In genomic region chr7:19503481-19504068, GRCm38 (mm10) we compare ENCODE assay signal across 9 mouse cellular contexts. TPM values are rescaled to one million over a fixed set of nuclear protein-coding genes. Genes with fewer than 3 reads are reported as not detected.
DNase-seq lines count a peak whose midpoint lies in the region; ATAC-seq and TF ChIP-seq lines count a peak whose summit lies in the region.
"Had no signal": no experiment of that assay in that cellular context is flagged by ENCODE, and none has a peak within 500 bp of the region (broad histone marks: within the 10 kb centered on the region; RNA-seq: fewer than 3 reads in every experiment).

No protein-coding gene starts in this region.

- H3K27me3 ChIP-seq in kidney, embryonic 14.5 days (ENCODE audit: control insufficient read depth, insufficient read depth, low read length) = no peaks in the 10 kb centered on the region
- no peaks in the 10 kb centered on the region for H3K27me3 ChIP-seq in E14TG2a.4 (ENCODE audit: insufficient read depth, low read length)
- H3K27me3 ChIP-seq in embryonic facial prominence, embryonic 14.5 days (replicated peaks; ENCODE audit: control insufficient read depth, insufficient read depth, low read length) = no peaks in the 10 kb centered on the region

- no peaks in the 10 kb centered on the region for H3K36me3 ChIP-seq in kidney, embryonic 14.5 days (ENCODE audit: control insufficient read depth, insufficient read depth, low read length)
- no peaks in the 10 kb centered on the region for H3K36me3 ChIP-seq in E14TG2a.4 (ENCODE audit: insufficient read depth, low read length)
- H3K36me3 ChIP-seq in embryonic facial prominence, embryonic 14.5 days (ENCODE audit: control insufficient read depth, insufficient read depth, low read length) = no peaks in the 10 kb centered on the region

- peak; percentile 87 for TF ChIP-seq CTCF in E14TG2a.4 (conservative IDR thresholded peaks at IDR 0.05; ENCODE audit: low read length)
- peak; percentile 80 for TF ChIP-seq CTCF in lung, adult 2 months (IDR thresholded peaks at IDR 0.05; ENCODE audit: insufficient read depth, low read length)

- TF ChIP-seq POLR2A in lung, adult 2 months (IDR thresholded peaks at IDR 0.05; ENCODE audit: borderline replicate concordance, extremely low read depth, low read depth, low read length) = no peak

- H3K4me2 ChIP-seq in kidney, embryonic 14.5 days (replicated peaks; ENCODE audit: low read depth, low read length) = no peak overlapping the region
- H3K4me2 ChIP-seq in embryonic facial prominence, embryonic 14.5 days (ENCODE audit: low read depth, low read length) = no peak overlapping the region

- peak; percentile 54 for DNase-seq in kidney, adult 9 months
- DNase-seq in adrenal gland, postnatal 10 days = peak; percentile 73
- DNase-seq in embryonic facial prominence, embryonic 14.5 days (ENCODE audit: low spot score) = peak; percentile 55
- DNase-seq in lung, adult 2 months = peak; percentile 52
- DNase-seq in urinary bladder, postnatal 36 days (ENCODE audit: low spot score in 2 of 2) = peak; percentile 45 to 57
- no peak for DNase-seq in layer of hippocampus, adult 8-10 months (ENCODE audit: low spot score in 2 of 2)

- no peak overlapping the region for H3K27ac ChIP-seq in kidney, embryonic 14.5 days (ENCODE audit: low read depth, low read length)
- H3K27ac ChIP-seq in embryonic facial prominence, embryonic 14.5 days (replicated peaks; ENCODE audit: low read depth, low read length) = no peak overlapping the region

- H3K4me1 ChIP-seq in kidney, embryonic 14.5 days (ENCODE audit: control insufficient read depth, insufficient read depth, low read length) = 0 out of 2 replicates have a peak, but pooled peaks cover 4% of the 10 kb centered on the region
- H3K4me1 ChIP-seq in E14TG2a.4 (replicated peaks; ENCODE audit: low read depth, low read length) = peaks cover 51% of the 10 kb centered on the region
- no peaks in the 10 kb centered on the region for H3K4me1 ChIP-seq in embryonic facial prominence, embryonic 14.5 days (ENCODE audit: control insufficient read depth, insufficient read depth, low read length)
- peaks cover 2% of the 10 kb centered on the region; the same call in 1 of the 2 replicates for H3K4me1 ChIP-seq in lung, adult 2 months (ENCODE audit: control insufficient read depth, insufficient read depth, low read length)

- WGBS in kidney, embryonic 14.5 days = 34% methylated on average over 5 of the region's 5 CpGs
- 37% methylated on average over 5 of the region's 5 CpGs for WGBS in embryonic facial prominence, embryonic 14.5 days
- WGBS in lung, adult 2 months = 33% methylated on average over 5 of the region's 5 CpGs

- no peak overlapping the region for H3K9ac ChIP-seq in kidney, embryonic 14.5 days (ENCODE audit: low read depth, low read length)
- H3K9ac ChIP-seq in embryonic facial prominence, embryonic 14.5 days (ENCODE audit: low read depth, low read length) = no peak overlapping the region; the same call in 1 of the 2 replicates

- H3K9me3 ChIP-seq in kidney, embryonic 14.5 days (ENCODE audit: control insufficient read depth, low read length) = no peaks in the 10 kb centered on the region
- H3K9me3 ChIP-seq in E14TG2a.4 (ENCODE audit: low read length) = no peaks in the 10 kb centered on the region
- H3K9me3 ChIP-seq in embryonic facial prominence, embryonic 14.5 days (ENCODE audit: control insufficient read depth, low read length) = no peaks in the 10 kb centered on the region

- ATAC-seq in kidney, embryonic 14.5 days (ENCODE audit: low FRiP score, low TSS enrichment) = no peak
- ATAC-seq in embryonic facial prominence, embryonic 14.5 days (ENCODE audit: low read depth) = no peak

- H3K4me3 ChIP-seq in kidney, embryonic 14.5 days (ENCODE audit: low read length) = no peak overlapping the region
- H3K4me3 ChIP-seq in E14TG2a.4 (replicated peaks; ENCODE audit: low read length) = no peak overlapping the region
- no peak overlapping the region for H3K4me3 ChIP-seq in embryonic facial prominence, embryonic 14.5 days (ENCODE audit: low read depth, low read length)
- H3K4me3 ChIP-seq in lung, adult 2 months (replicated peaks; ENCODE audit: extremely low read depth, low read depth, low read length) = no peak overlapping the region

RNA-seq across cellular contexts. Expression of gene Bloc1s3, which starts 4.6 kb away (rescaled TPM):
- polyA plus RNA-seq in kidney, embryonic 14.5 days (2014; fragmentation: Nextera tagmentation; extraction: Ambion mirVana) = 1.4 and 2.4 TPM in 2 replicates
- 1 to 10 TPM; 5.2 to 5.4 TPM for total RNA-seq in adrenal gland, postnatal 10 days (2021)
- polyA plus RNA-seq in embryonic facial prominence, embryonic 14.5 days (2014; fragmentation: Nextera tagmentation; extraction: Ambion mirVana) = 0.74 and 0.93 TPM in 2 replicates
- polyA plus RNA-seq in lung, adult 2 months (2012; rRNA removed) = 12.2 and 12.9 TPM in 2 replicates
- total RNA-seq in layer of hippocampus, adult 8-10 months (2022) = 1 to 10 TPM; 4.7 to 6.7 (median 5.9) TPM

RNA-seq across cellular contexts. Expression of gene Trappc6a, which starts 4.6 kb away (rescaled TPM):
- 63.7 and 70.2 TPM in 2 replicates for polyA plus RNA-seq in kidney, embryonic 14.5 days (2014; fragmentation: Nextera tagmentation; extraction: Ambion mirVana)
- 10 to 100 TPM; 76.6 to 80.9 TPM for total RNA-seq in adrenal gland, postnatal 10 days (2021)
- polyA plus RNA-seq in embryonic facial prominence, embryonic 14.5 days (2014; fragmentation: Nextera tagmentation; extraction: Ambion mirVana) = 61.8 and 67.3 TPM in 2 replicates
- 63.1 and 93.4 TPM in 2 replicates for polyA plus RNA-seq in lung, adult 2 months (2012; rRNA removed)
- total RNA-seq in layer of hippocampus, adult 8-10 months (2022) = 10 to 100 TPM; 17.1 to 25.2 (median 21.6) TPM

RNA-seq across cellular contexts. Expression of gene Nkpd1, which starts 14.1 kb away (rescaled TPM):
- polyA plus RNA-seq in kidney, embryonic 14.5 days (2014; fragmentation: Nextera tagmentation; extraction: Ambion mirVana) = 0.13 and 0.27 TPM in 2 replicates
- total RNA-seq in adrenal gland, postnatal 10 days (2021) = under 1 TPM; 0.18 to 0.21 TPM
- 0.14 and 0.42 TPM in 2 replicates for polyA plus RNA-seq in embryonic facial prominence, embryonic 14.5 days (2014; fragmentation: Nextera tagmentation; extraction: Ambion mirVana)
- 0.62 and 17.3 TPM in 2 replicates for polyA plus RNA-seq in lung, adult 2 months (2012; rRNA removed)
- under 1 TPM; 0.39 to 0.86 (median 0.77) TPM for total RNA-seq in layer of hippocampus, adult 8-10 months (2022)
- polyA plus RNA-seq: heart, embryonic 14.5 days had no signal

RNA-seq across cellular contexts. Expression of gene Exoc3l2, which starts 40.4 kb away (rescaled TPM):
- 3.5 and 3.7 TPM in 2 replicates for polyA plus RNA-seq in kidney, embryonic 14.5 days (2014; fragmentation: Nextera tagmentation; extraction: Ambion mirVana)
- 10 to 100 TPM; 17.4 to 17.9 TPM for total RNA-seq in adrenal gland, postnatal 10 days (2021)
- 1.4 and 1.7 TPM in 2 replicates for polyA plus RNA-seq in embryonic facial prominence, embryonic 14.5 days (2014; fragmentation: Nextera tagmentation; extraction: Ambion mirVana)
- polyA plus RNA-seq in lung, adult 2 months (2012; rRNA removed) = 2.7 and 3.4 TPM in 2 replicates
- under 1 TPM; 0.08 to 0.41 (median 0.38) TPM for total RNA-seq in layer of hippocampus, adult 8-10 months (2022)

RNA-seq across cellular contexts. Expression of gene Mark4, which starts 45.0 kb away (rescaled TPM):
- polyA plus RNA-seq in kidney, embryonic 14.5 days (2014; fragmentation: Nextera tagmentation; extraction: Ambion mirVana) = 10.4 and 12.1 TPM in 2 replicates
- total RNA-seq in adrenal gland, postnatal 10 days (2021) = 10 to 100 TPM; 35.0 to 37.1 TPM
- 10.5 and 10.9 TPM in 2 replicates for polyA plus RNA-seq in embryonic facial prominence, embryonic 14.5 days (2014; fragmentation: Nextera tagmentation; extraction: Ambion mirVana)
- 29.2 and 34.3 TPM in 2 replicates for polyA plus RNA-seq in lung, adult 2 months (2012; rRNA removed)
- 100 to 1,000 TPM in 1 of 4 experiments, 10 to 100 TPM in 3; 87.6 to 103 (median 95.0) TPM for total RNA-seq in layer of hippocampus, adult 8-10 months (2022)

Comparison
In these comparisons a context has a peak if more than half of its experiments do, and no peak if none do; other contexts are left out.
1. DNase-seq: peak in kidney, adult 9 months (single experiment), adrenal gland, postnatal 10 days (single experiment), embryonic facial prominence, embryonic 14.5 days (single experiment), lung, adult 2 months (single experiment) and urinary bladder, postnatal 36 days (2 of 2); none in layer of hippocampus, adult 8-10 months (0 of 2).